Mouse (Mus musculus) myocyte (in vitro differentiated cells): ENCODE measurements at regions not wholly inside any gene's neighbourhood (a gene's known extent, or its start where the extent isn't known, plus 50 kb on each side); places are given as distances from the start of the nearest gene placed in this dataset.

Experiments
- E2F4 ChIP-seq: IDR thresholded peaks from one replicate; pipeline ENCODE4 v1.6.1; 2011; ENCODE audit warnings: mild to moderate bottlenecking, control low read depth, moderate library complexity; ENCODE audit not compliant: insufficient read depth
- MAX ChIP-seq: IDR thresholded peaks from one replicate; pipeline ENCODE4 v1.6.1; 2011; ENCODE audit warnings: low read depth, mild to moderate bottlenecking, control low read depth
- MYOD1 ChIP-seq, 3 experiments: IDR thresholded peaks; one replicate each; pipeline ENCODE4 v1.6.1; 2011; ENCODE audit warnings: control low read depth in 2 of 3, low read depth in 2 of 3, mild to moderate bottlenecking in 2 of 3, moderate library complexity in 1 of 3; ENCODE audit not compliant: insufficient read length in 2 of 3, control insufficient read depth in 1 of 3
- MYOG ChIP-seq, 3 experiments: IDR thresholded peaks; one replicate each; pipeline ENCODE4 v1.6.1; 2011; ENCODE audit warnings: control low read depth in 2 of 3, low read depth in 2 of 3, mild to moderate bottlenecking in 2 of 3; ENCODE audit not compliant: insufficient read length in 2 of 3, control insufficient read depth in 1 of 3, insufficient read depth in 1 of 3
- POLR2A ChIP-seq: IDR thresholded peaks from one replicate; pipeline ENCODE4 v1.6.1; 2011; ENCODE audit warnings: low read depth, mild to moderate bottlenecking, control low read depth, moderate library complexity; ENCODE audit not compliant: insufficient read length
- POLR2AphosphoS2 ChIP-seq: IDR thresholded peaks from one replicate; pipeline ENCODE4 v1.6.1; 2011; ENCODE audit warnings: low read depth, control low read depth; ENCODE audit not compliant: insufficient read length
- REST ChIP-seq: IDR thresholded peaks from one replicate; pipeline ENCODE4 v1.6.1; 2011; ENCODE audit warnings: mild to moderate bottlenecking, control low read depth, moderate library complexity; ENCODE audit not compliant: insufficient read depth, insufficient read length
- TCF12 ChIP-seq: IDR thresholded peaks from one replicate; pipeline ENCODE4 v1.6.1; 2011; ENCODE audit warnings: mild to moderate bottlenecking, control low read depth; ENCODE audit not compliant: poor library complexity, insufficient read depth, severe bottlenecking
- TCF3 ChIP-seq: IDR thresholded peaks from one replicate; pipeline ENCODE4 v1.6.1; 2011; ENCODE audit warnings: low read depth, control low read depth; ENCODE audit not compliant: insufficient read length
- USF1 ChIP-seq: IDR thresholded peaks from one replicate; pipeline ENCODE4 v1.6.1; 2011; ENCODE audit warnings: low read depth, mild to moderate bottlenecking, control low read depth, moderate library complexity

- TF ChIP-seq POLR2A, result no peak
- no peak for TF ChIP-seq TCF3
- no peak for TF ChIP-seq TCF12
- no peak for TF ChIP-seq USF1
- no peak for TF ChIP-seq MYOG (IDR thresholded peaks at IDR 0.05; ENCODE audit: control insufficient read depth in 1 of 3, insufficient read depth in 1 of 3, insufficient read length in 2 of 3, low read depth in 2 of 3)
- no peak for TF ChIP-seq E2F4
- TF ChIP-seq POLR2AphosphoS2, result no peak
- TF ChIP-seq MYOD1 (IDR thresholded peaks at IDR 0.05; ENCODE audit: control insufficient read depth in 1 of 3, insufficient read length in 2 of 3, low read depth in 2 of 3), result no peak
- TF ChIP-seq MAX, result no peak
- no peak for TF ChIP-seq REST
Measured at GRCm38 (mm10) chr1:79183534-79184411, 256.1 kb downstream of the Scg2 start.
